Mouse (Mus musculus) adrenal gland (tissue): ENCODE measurements around the gene Myocos.

Experiments used
- intact Hi-C: fragments of 180-260 bp; cut with DNase I; formaldehyde crosslinking; loops from one replicate; pipeline ENCODE4 v1.15.1; 2025
- microRNA-seq, 2 experiments: library from miRNA; unstranded; fragments of <30 nt; microRNA quantifications; one replicate each; pipeline ENCODE4; 2019

Gene Myocos

DNA sequence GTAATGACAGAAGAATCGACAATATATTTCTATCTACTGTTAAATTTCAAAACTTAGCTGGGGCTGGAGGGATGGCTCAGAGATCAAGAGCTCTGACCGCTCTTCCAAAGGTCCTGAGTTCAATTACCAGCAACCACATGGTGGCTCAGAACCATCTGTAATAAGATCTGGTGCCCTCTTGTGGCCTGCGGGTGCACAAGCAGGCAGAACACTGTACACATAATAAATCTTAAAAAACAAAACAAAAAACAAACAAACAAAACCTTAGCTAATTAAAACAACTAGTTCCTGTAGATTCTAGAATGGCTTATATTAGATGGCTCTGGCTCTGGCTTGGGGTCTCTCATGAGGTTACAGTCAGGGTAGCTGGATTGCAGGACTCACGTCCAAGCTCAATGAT lies 37.5 kb downstream of the Myocos start:
- intact Hi-C loops, result no loop called here

DNA sequence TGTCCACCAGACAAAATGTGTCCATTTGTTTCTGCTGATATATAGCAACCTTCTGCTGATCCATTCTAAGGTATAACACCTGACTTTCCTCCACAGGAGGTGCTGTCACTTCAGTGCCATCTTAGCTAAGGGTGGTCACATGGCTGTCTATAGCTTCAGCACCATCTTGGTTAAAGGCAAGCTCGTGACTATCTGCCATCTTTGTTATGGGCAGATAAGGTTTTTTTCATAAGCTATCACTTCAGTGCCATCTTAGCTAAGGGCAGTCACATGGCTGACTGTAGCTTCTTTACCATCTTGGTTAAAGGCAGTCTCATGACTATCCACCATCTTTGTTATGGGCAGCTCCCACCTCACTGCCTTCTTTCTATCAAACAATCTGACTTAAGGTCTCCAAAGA lies 42.5 kb downstream of the Myocos start:
- intact Hi-C loops, result no loop called here

DNA sequence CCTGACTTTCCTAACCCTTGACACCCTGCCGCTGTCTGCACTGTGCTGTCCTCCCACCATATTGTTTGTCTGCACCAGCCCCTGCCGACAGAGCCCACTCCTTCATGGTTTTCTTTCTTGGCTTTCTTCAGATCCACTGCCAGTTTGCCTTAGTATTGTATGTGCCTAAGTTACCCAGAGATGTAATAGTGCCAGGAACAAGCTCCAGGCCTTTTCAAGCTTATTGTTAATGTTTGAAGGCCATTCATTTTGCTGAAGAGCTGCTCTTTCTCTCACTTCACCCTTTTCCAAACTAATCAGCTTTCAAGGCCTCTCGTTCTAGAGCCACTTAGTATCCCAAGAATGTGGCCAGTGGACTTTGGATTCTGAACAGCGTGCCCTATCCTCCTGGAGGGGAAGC lies 46.8 kb downstream of the Myocos start:
- intact Hi-C loops, result no loop called here

DNA sequence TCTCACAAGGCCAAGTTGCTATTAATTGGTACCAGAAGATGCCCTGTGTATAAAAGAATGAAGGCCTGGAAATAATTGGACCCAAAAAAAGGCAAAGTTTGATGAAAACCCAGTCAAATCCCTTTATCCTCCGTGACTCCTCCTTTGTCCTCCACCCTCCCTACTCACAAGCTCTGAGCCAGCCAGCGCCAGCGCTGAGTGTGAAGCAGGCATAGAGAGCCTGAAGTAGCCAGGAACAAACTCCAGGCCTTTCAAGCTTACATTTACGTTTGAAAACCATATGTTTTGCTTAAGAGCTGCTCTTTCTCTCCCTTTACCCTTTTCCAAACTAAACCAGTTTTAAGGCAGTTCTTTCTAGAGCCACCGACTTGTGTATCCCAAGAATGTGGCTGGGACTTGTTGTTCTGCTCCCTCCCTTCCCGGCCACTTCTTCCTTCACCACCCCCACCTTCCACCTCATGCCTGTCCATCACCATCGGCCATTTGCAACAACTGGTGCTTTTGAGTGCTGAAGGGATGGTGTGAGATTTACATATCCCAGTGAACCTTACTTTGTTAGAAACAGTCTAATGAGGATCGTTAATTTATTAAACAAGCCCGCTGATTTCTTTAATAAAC lies 48.3 kb downstream of the Myocos start:
- intact Hi-C loops, result no loop called here

DNA sequence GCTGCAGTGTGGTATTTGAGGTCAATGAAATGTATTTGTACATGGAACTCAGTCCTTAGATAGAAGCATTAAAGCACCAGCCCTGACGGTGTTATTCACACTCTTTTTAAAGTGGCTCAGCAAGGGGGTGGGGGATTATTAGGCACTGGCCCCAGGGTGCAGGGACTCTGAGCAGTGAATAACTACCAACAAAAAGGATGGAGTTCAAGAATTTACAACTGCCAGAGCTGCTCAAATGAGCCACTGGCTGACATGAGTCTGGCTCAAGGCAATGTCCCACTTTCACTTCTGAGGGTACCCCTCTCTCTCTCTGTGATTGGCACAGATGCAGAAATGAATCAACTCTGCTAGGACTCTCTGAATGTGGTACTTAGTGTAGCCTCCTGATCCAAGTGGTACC lies 49.9 kb downstream of the Myocos start:
- intact Hi-C loops, result no loop called here

DNA sequence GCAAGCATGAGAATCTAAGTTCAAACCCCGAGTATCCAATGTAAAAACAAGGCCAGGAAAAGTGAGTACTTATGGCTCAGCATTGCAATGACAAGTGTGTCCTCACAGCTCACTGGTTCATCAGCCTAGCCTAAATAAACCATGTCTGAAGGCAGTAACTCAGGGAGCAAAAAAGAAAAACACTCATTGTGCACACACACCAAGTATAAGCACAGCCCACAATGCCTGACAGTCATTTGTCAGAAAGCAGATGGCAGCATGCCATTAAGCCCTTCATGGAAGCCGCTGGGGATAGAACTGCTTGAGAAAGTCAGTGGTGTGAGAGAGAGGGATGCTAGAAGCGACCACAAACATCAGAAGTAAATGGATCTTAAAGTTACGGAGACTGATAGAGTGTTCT lies 56.7 kb downstream of the Myocos start:
- intact Hi-C loops, result no loop called here

DNA sequence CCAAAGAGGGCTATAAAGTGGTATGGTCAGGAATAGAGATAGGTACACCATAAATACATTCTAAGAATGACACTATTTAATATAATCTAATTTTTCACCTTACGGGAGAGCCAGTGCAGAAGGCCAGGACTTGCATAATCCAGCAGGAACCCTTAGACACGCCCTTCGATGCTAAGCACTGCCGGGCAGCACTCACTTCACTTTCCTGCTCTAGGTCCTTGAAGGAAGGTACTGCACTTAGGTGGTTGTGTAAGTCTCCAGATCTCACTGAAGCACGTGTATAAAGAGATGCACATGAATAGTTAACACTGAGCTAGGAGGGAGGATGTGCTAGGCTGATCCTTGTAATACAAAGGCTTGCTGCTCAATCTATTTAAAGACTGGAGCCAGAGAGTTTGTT lies 58.4 kb downstream of the Myocos start:
- intact Hi-C loops, result no loop called here

DNA sequence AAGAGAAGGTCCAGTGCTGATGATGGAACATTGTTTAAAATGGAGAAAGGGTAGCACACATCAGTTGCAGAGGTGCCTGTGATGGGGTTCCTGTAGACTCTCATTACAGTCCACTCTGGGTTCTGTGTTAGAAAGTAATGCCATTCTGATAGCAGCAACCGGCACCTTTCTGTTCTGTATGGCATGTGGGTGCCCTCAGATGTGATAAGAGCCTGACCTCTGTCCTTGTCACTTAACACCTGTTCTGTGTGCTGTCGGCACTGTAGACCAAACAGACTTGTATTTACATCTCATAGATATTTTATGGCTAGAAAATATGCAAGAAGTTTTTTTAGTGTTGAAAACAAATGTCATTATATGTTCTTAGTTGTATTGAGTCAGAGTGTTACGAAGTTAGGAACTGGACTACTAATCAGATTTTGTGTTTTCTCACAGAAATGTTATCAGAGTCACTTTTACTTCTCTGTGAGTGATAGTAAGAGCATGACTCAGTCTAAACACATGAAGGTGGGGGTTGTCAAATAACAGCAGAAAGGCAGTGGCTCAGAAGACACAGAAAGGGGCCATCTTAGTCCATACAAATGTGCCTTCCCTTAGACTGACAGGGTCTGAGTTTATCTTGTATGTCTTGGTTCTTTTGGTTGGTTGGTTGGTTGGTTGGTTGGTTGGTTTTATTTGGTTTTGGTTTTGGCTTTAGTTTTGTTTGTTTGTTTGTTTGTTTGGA lies 60.5 kb downstream of the Myocos start:
- intact Hi-C loops, result no loop called here

Small RNA genes lying within 50 kb of the gene (microRNA-seq; reads per million reads assigned to microRNA genes)
- gene Gm27616, result 0 to 0.12 reads per million in 2 experiments
